Mouse (Mus musculus) midbrain, embryonic 16.5 days (tissue): ENCODE measurements around the gene Cyth4. TPM values are rescaled to one million over a fixed set of nuclear protein-coding genes. Genes with fewer than 3 reads are reported as not detected.

Source experiments
- ATAC-seq: fragments of 200-750 bp; cut with Nextera tagmentation; 2 replicates; pipeline ENCODE4 v1.8.0; 2017; ENCODE audit warnings: moderate TSS enrichment
- H3K27ac ChIP-seq: fragments of 300-500 bp; sonication (generic); 2 replicates; pipeline ENCODE4 v1.5.1; 2014; ENCODE audit warnings: mild to moderate bottlenecking, low read length, mixed read lengths
- H3K27me3 ChIP-seq: fragments of 300-500 bp; sonication (generic); 2 replicates; pipeline ENCODE4 v1.6.1; 2014; ENCODE audit warnings: low read depth, low read length, mixed read lengths; ENCODE audit not compliant: control insufficient read depth, insufficient read depth
- H3K36me3 ChIP-seq: fragments of 300-500 bp; sonication (generic); 2 replicates; pipeline ENCODE4 v1.6.1; 2014; ENCODE audit warnings: mild to moderate bottlenecking, low read length, moderate library complexity, mixed read lengths; ENCODE audit not compliant: control insufficient read depth, insufficient read depth
- H3K4me1 ChIP-seq: fragments of 300-500 bp; sonication (generic); 2 replicates; pipeline ENCODE4 v1.6.1; 2014; ENCODE audit warnings: mild to moderate bottlenecking, low read length, mixed read lengths; ENCODE audit not compliant: control insufficient read depth, insufficient read depth
- H3K4me2 ChIP-seq: fragments of 300-500 bp; sonication (generic); 2 replicates; pipeline ENCODE4 v1.6.1; 2014; ENCODE audit warnings: mild to moderate bottlenecking, low read length, mixed read lengths
- H3K4me3 ChIP-seq: fragments of 300-500 bp; sonication (generic); 2 replicates; pipeline ENCODE4 v1.5.1; 2014; ENCODE audit warnings: low read depth, mild to moderate bottlenecking, low read length, moderate library complexity, mixed read lengths
- H3K9ac ChIP-seq: fragments of 300-500 bp; sonication (generic); 2 replicates; pipeline ENCODE4 v1.6.1; 2014; ENCODE audit warnings: low read depth, low read length, mixed read lengths
- H3K9me3 ChIP-seq: fragments of 300-500 bp; sonication (generic); replicated peaks from 2 replicates; pipeline ENCODE4 v1.6.1; 2014; ENCODE audit warnings: mild to moderate bottlenecking, low read length, mixed read lengths; ENCODE audit not compliant: control insufficient read depth, poor library complexity, severe bottlenecking
- WGBS: fragments of 180-500 bp; shearing (Covaris S2); extraction: QIAGEN DNeasy Blood & Tissue Kit; methylation state at CpG from one replicate; pipeline ENCODE4 v1.1.7; 2014; 5-methylcytosine and 5-hydroxymethylcytosine counted together
- polyA plus RNA-seq: library from polyadenylated mRNA; unstranded; fragments of >200 nt; fragmentation: Nextera tagmentation; extraction: Ambion mirVana; gene quantifications from 2 replicates; pipeline ENCODE4 v1.2.1, GENCODE M21; 2015

Cyth4 gene
- polyA plus RNA-seq, 1 experiment from 2014 or later = 5.3 TPM

- no peak overlapping the region for H3K4me3 ChIP-seq
- no peaks in the 10 kb centered on the region for H3K4me1 ChIP-seq
- H3K36me3 ChIP-seq = no peaks in the 10 kb centered on the region
- no peaks in the 10 kb centered on the region for H3K27me3 ChIP-seq
- WGBS = 81% methylated on average over 6 of the region's 6 CpGs
- H3K9me3 ChIP-seq = no peaks in the 10 kb centered on the region
- H3K9ac ChIP-seq = no peak overlapping the region
- ATAC-seq = no peak
- H3K27ac ChIP-seq = no peak overlapping the region
- no peak overlapping the region for H3K4me2 ChIP-seq
Observed at GRCm38 (mm10) chr15:78590785-78591184, 6.1 kb upstream of the Cyth4 start.

GRCm38 (mm10) chr15:78591680-78592451, 5.0 kb upstream of the Cyth4 start:
- Histone ChIP-seq H3K4me3 (no peak overlapping the region), H3K27ac (no peak overlapping the region), H3K27me3 (no peaks in the 10 kb centered on the region), H3K4me2 (no peak overlapping the region), H3K9ac (no peak overlapping the region), H3K9me3 (no peaks in the 10 kb centered on the region), H3K36me3 (no peaks in the 10 kb centered on the region), H3K4me1 (no peaks in the 10 kb centered on the region)
- 68% methylated on average over 15 of the region's 15 CpGs for WGBS
- ATAC-seq = no peak

GRCm38 (mm10) chr15:78592452-78592968, 4.3 kb upstream of the Cyth4 start:
- H3K9me3 ChIP-seq = no peaks in the 10 kb centered on the region
- H3K4me3 ChIP-seq = no peak overlapping the region
- H3K4me2 ChIP-seq = no peak overlapping the region
- no peaks in the 10 kb centered on the region for H3K36me3 ChIP-seq
- H3K4me1 ChIP-seq = no peaks in the 10 kb centered on the region
- H3K9ac ChIP-seq = no peak overlapping the region
- no peak overlapping the region for H3K27ac ChIP-seq
- ATAC-seq = no peak
- 77% methylated on average over 14 of the region's 14 CpGs for WGBS
- H3K27me3 ChIP-seq = no peaks in the 10 kb centered on the region

GRCm38 (mm10) chr15:78593896-78594425, 2.9 kb upstream of the Cyth4 start:
- no peak for ATAC-seq
- H3K36me3 ChIP-seq = no peaks in the 10 kb centered on the region
- no peaks in the 10 kb centered on the region for H3K27me3 ChIP-seq
- H3K27ac ChIP-seq = no peak overlapping the region
- H3K9ac ChIP-seq = no peak overlapping the region
- WGBS = 87% methylated on average over 7 of the region's 7 CpGs
- H3K4me3 ChIP-seq = no peak overlapping the region
- H3K4me1 ChIP-seq = no peaks in the 10 kb centered on the region
- H3K4me2 ChIP-seq = no peak overlapping the region
- no peaks in the 10 kb centered on the region for H3K9me3 ChIP-seq

- Histone ChIP-seq H3K27me3 (no peaks in the 10 kb centered on the region), H3K4me2 (no peak overlapping the region), H3K36me3 (no peaks in the 10 kb centered on the region), H3K27ac (no peak overlapping the region), H3K4me1 (no peaks in the 10 kb centered on the region), H3K4me3 (no peak overlapping the region), H3K9ac (no peak overlapping the region), H3K9me3 (no peaks in the 10 kb centered on the region)
- 86% methylated on average over 2 of the region's 2 CpGs for WGBS
- ATAC-seq = no peak
Observed at GRCm38 (mm10) chr15:78594831-78595230, 2.0 kb upstream of the Cyth4 start.

GRCm38 (mm10) chr15:78595468-78595867, 1.4 kb upstream of the Cyth4 start:
- 79% methylated on average over 5 of the region's 5 CpGs for WGBS
- H3K27ac ChIP-seq = no peak overlapping the region
- H3K9ac ChIP-seq = no peak overlapping the region
- H3K4me3 ChIP-seq = no peak overlapping the region
- no peaks in the 10 kb centered on the region for H3K36me3 ChIP-seq
- H3K4me1 ChIP-seq = no peaks in the 10 kb centered on the region
- no peaks in the 10 kb centered on the region for H3K9me3 ChIP-seq
- no peak overlapping the region for H3K4me2 ChIP-seq
- no peaks in the 10 kb centered on the region for H3K27me3 ChIP-seq
- no peak for ATAC-seq

GRCm38 (mm10) chr15:78596504-78596903, 343 bp upstream of the Cyth4 start:
- no peak overlapping the region for H3K9ac ChIP-seq
- H3K27me3 ChIP-seq = no peaks in the 10 kb centered on the region
- H3K4me2 ChIP-seq = no peak overlapping the region
- no peak for ATAC-seq
- WGBS = 85% methylated on average over 6 of the region's 6 CpGs
- H3K4me3 ChIP-seq = no peak overlapping the region
- H3K36me3 ChIP-seq = no peaks in the 10 kb centered on the region
- no peaks in the 10 kb centered on the region for H3K9me3 ChIP-seq
- H3K27ac ChIP-seq = no peak overlapping the region
- H3K4me1 ChIP-seq = no peaks in the 10 kb centered on the region

GRCm38 (mm10) chr15:78597729-78598128, 882 bp downstream of the Cyth4 start:
- Histone ChIP-seq H3K4me3 (no peak overlapping the region), H3K9ac (no peak overlapping the region), H3K36me3 (no peaks in the 10 kb centered on the region), H3K4me2 (no peak overlapping the region), H3K27me3 (no peaks in the 10 kb centered on the region), H3K4me1 (no peaks in the 10 kb centered on the region), H3K9me3 (no peaks in the 10 kb centered on the region), H3K27ac (no peak overlapping the region)
- no peak for ATAC-seq
- WGBS = 71% methylated on average over 4 of the region's 4 CpGs

GRCm38 (mm10) chr15:78599124-78599523, 2.3 kb downstream of the Cyth4 start:
- H3K4me2 ChIP-seq = no peak overlapping the region
- no peaks in the 10 kb centered on the region for H3K4me1 ChIP-seq
- no peak overlapping the region for H3K27ac ChIP-seq
- H3K36me3 ChIP-seq = no peaks in the 10 kb centered on the region
- H3K9ac ChIP-seq = no peak overlapping the region
- no peak for ATAC-seq
- WGBS = 93% methylated on average over 6 of the region's 6 CpGs
- H3K27me3 ChIP-seq = no peaks in the 10 kb centered on the region
- no peak overlapping the region for H3K4me3 ChIP-seq
- no peaks in the 10 kb centered on the region for H3K9me3 ChIP-seq
